Mouse (Mus musculus) midbrain, embryonic 12.5 days (tissue): ENCODE data around the gene Dnajc30. TPM values are rescaled to one million over a fixed set of nuclear protein-coding genes. Genes with fewer than 3 reads are reported as not detected.

Source experiments
- ATAC-seq: fragments of 200-750 bp; cut with Nextera tagmentation; 2 replicates; pipeline ENCODE4 v1.8.0; 2017; ENCODE audit warnings: low read depth, moderate TSS enrichment, moderate library complexity; ENCODE audit not compliant: low FRiP score
- H3K27ac ChIP-seq: fragments of 300-500 bp; sonication (generic); replicated peaks from 2 replicates; pipeline ENCODE4 v1.5.1; 2016; ENCODE audit warnings: mild to moderate bottlenecking
- H3K27me3 ChIP-seq: fragments of 300-500 bp; sonication (generic); 2 replicates; pipeline ENCODE4 v1.6.1; 2016; ENCODE audit warnings: mild to moderate bottlenecking
- H3K36me3 ChIP-seq: fragments of 300-500 bp; sonication (generic); 2 replicates; pipeline ENCODE4 v1.6.1; 2016
- H3K4me1 ChIP-seq: fragments of 300-500 bp; sonication (generic); 2 replicates; pipeline ENCODE4 v1.6.1; 2016
- H3K4me2 ChIP-seq: fragments of 300-500 bp; sonication (generic); replicated peaks from 2 replicates; pipeline ENCODE4 v1.6.1; 2016; ENCODE audit warnings: mild to moderate bottlenecking, moderate library complexity
- H3K4me3 ChIP-seq: fragments of 300-500 bp; sonication (generic); 2 replicates; pipeline ENCODE4 v1.5.1; 2016; ENCODE audit warnings: mild to moderate bottlenecking
- H3K9ac ChIP-seq: fragments of 300-500 bp; sonication (generic); replicated peaks from 2 replicates; pipeline ENCODE4 v1.6.1; 2016; ENCODE audit warnings: mild to moderate bottlenecking, moderate library complexity
- H3K9me3 ChIP-seq: fragments of 300-500 bp; sonication (generic); 2 replicates; pipeline ENCODE4 v1.6.1; 2016; ENCODE audit warnings: mild to moderate bottlenecking
- WGBS: fragments of 180-500 bp; shearing (Covaris S2); methylation state at CpG from one replicate; pipeline ENCODE4 v1.1.7; 2016; 5-methylcytosine and 5-hydroxymethylcytosine counted together
- polyA plus RNA-seq: library from polyadenylated mRNA; unstranded; fragments of >200 nt; fragmentation: Nextera tagmentation; extraction: Ambion mirVana; gene quantifications from 2 replicates; pipeline ENCODE4 v1.2.1, GENCODE M21; 2016

Dnajc30 gene
- polyA plus RNA-seq, 1 experiment from 2014 or later, result 27.6 TPM

DNA sequence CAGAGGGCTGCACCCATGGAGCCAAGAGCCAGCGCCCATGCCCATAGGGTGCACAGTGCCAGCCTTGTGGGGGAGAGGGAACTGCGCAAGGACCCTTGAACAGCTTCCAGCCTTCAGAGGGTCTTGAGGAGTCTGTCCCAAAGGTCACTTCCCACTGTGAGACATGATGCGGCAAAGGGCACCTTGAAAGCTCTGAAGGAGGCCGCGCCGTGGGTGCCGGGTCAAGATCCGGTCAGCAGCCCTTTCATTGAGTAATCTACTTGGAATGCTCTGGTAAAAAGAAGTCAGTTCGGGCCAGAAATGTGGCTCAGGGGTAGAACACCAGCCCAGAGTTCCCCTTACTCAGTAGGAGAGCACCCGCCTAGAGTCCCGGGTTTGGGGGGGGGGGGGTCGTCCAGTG, 49.8 kb downstream of the Dnajc30 start:
- no peak overlapping the region for H3K9ac ChIP-seq
- WGBS, result 88% methylated on average over 12 of the region's 12 CpGs
- H3K36me3 ChIP-seq, result no peaks in the 10 kb centered on the region
- no peak overlapping the region for H3K4me3 ChIP-seq
- ATAC-seq, result no peak
- no peak overlapping the region for H3K27ac ChIP-seq
- H3K4me2 ChIP-seq, result no peak overlapping the region
- H3K9me3 ChIP-seq, result 0 out of 2 replicates have a peak, but pooled peaks cover 6% of the 10 kb centered on the region
- no peaks in the 10 kb centered on the region for H3K4me1 ChIP-seq
- peaks cover 21% of the 10 kb centered on the region for H3K27me3 ChIP-seq

DNA sequence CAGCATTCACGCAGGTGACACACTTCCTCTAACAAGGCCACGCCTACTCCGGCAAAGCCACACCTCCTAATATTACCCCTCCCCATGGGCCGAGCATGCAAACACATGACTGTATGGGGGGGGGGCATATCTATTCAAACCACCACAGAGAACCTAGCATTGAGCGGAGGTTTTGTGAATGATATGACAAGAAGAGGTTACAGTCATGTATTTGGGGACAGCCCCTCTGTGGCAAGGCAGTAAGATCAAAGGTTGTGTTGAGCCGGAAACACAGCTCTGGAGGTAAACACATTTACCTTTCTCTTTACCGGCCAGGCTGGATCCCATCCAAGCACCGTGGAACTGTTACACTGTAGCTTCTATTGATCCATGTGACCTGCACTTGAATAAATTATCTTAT, 51.2 kb downstream of the Dnajc30 start:
- no peak overlapping the region for H3K27ac ChIP-seq
- ATAC-seq, result no peak
- no peak overlapping the region for H3K4me2 ChIP-seq
- H3K4me3 ChIP-seq, result no peak overlapping the region
- WGBS, result 89% methylated on average over 8 of the region's 8 CpGs
- no peaks in the 10 kb centered on the region for H3K4me1 ChIP-seq
- no peaks in the 10 kb centered on the region for H3K36me3 ChIP-seq
- H3K9me3 ChIP-seq, result 0 out of 2 replicates have a peak, but pooled peaks cover 6% of the 10 kb centered on the region
- peaks cover 7% of the 10 kb centered on the region for H3K27me3 ChIP-seq
- H3K9ac ChIP-seq, result no peak overlapping the region

Other genes with a start within 250 kb of the Dnajc30 start
- gene Tmem270, start 157.5 kb upstream of the Dnajc30 start, polyA plus RNA-seq, result not detected in 2 replicates
- 2.5 TPM in 2 replicates for gene Cldn13, start 148.7 kb upstream of the Dnajc30 start, polyA plus RNA-seq
- gene Mettl27, start 131.8 kb upstream of the Dnajc30 start, polyA plus RNA-seq, result 9.5 and 10.4 TPM in 2 replicates
- gene Cldn4, start 117.3 kb upstream of the Dnajc30 start, polyA plus RNA-seq, result 0.98 and 2.0 TPM in 2 replicates
- 2.3 and 2.8 TPM in 2 replicates for gene Cldn3, start 78.0 kb upstream of the Dnajc30 start, polyA plus RNA-seq
- 39.1 and 41.4 TPM in 2 replicates for gene Abhd11, start 55.0 kb upstream of the Dnajc30 start, polyA plus RNA-seq
- gene Stx1a, start 40.7 kb upstream of the Dnajc30 start, polyA plus RNA-seq, result 27.8 and 29.3 TPM in 2 replicates
- 118 and 119 TPM in 2 replicates for gene Bud23, start 757 bp downstream of the Dnajc30 start, polyA plus RNA-seq
- gene Vps37d, start 14.1 kb downstream of the Dnajc30 start, polyA plus RNA-seq, result 28.2 and 32.1 TPM in 2 replicates
- gene Mlxipl, start 25.7 kb downstream of the Dnajc30 start, polyA plus RNA-seq, result 2.0 and 2.1 TPM in 2 replicates
- 26.3 and 26.5 TPM in 2 replicates for gene Tbl2, start 85.5 kb downstream of the Dnajc30 start, polyA plus RNA-seq
- gene Bcl7b, start 104.1 kb downstream of the Dnajc30 start, polyA plus RNA-seq, result 46.8 and 49.6 TPM in 2 replicates
- 68.1 and 70.4 TPM in 2 replicates for gene Baz1b, start 123.1 kb downstream of the Dnajc30 start, polyA plus RNA-seq
- gene Fzd9, start 187.0 kb downstream of the Dnajc30 start, polyA plus RNA-seq, result 12.2 and 14.6 TPM in 2 replicates